Mouse (Mus musculus) ES-E14 (cell line): ENCODE results near the gene Ikzf5. TPM values are rescaled to one million over a fixed set of nuclear protein-coding genes. Genes with fewer than 3 reads are reported as not detected.

ENCODE experiments used
- DNase-seq: peaks from one replicate; pipeline ENCODE4 v3.0.0-alpha.2; 2013; ENCODE audit warnings: low read depth, low spot score
- H3K27ac ChIP-seq: 2 replicates; pipeline ENCODE4 v1.5.1; 2012; ENCODE audit warnings: low read depth, mild to moderate bottlenecking, low read length, moderate library complexity, mixed read lengths; ENCODE audit not compliant: poor library complexity, insufficient read depth, severe bottlenecking
- H3K36me3 ChIP-seq: 2 replicates; pipeline ENCODE4 v1.6.1; 2012; ENCODE audit warnings: mild to moderate bottlenecking, low read length, moderate library complexity, mixed read lengths; ENCODE audit not compliant: control insufficient read depth, poor library complexity, insufficient read depth, severe bottlenecking
- H3K4me1 ChIP-seq, 2 experiments: fragments of 150-350 bp in 1 of 2; sonication (generic) in 1 of 2; 2 replicates each; pipeline ENCODE4 v1.6.1; 2012; ENCODE audit warnings: low read length in 2 of 2, mild to moderate bottlenecking in 1 of 2, mixed read lengths in 1 of 2; ENCODE audit not compliant: control insufficient read depth in 2 of 2, insufficient read depth in 2 of 2, poor library complexity in 1 of 2
- H3K4me3 ChIP-seq, 2 experiments: fragments of 150-350 bp in 1 of 2; sonication (generic) in 1 of 2; 2 replicates each; pipeline ENCODE4 v1.5.1; 2012; ENCODE audit warnings: low read length in 2 of 2, low read depth in 1 of 2, mild to moderate bottlenecking in 1 of 2, mixed read lengths in 1 of 2; ENCODE audit not compliant: insufficient read depth in 1 of 2, poor library complexity in 1 of 2, severe bottlenecking in 1 of 2
- H3K9ac ChIP-seq: 2 replicates; pipeline ENCODE4 v1.6.1; 2012; ENCODE audit warnings: low read depth, mild to moderate bottlenecking, low read length, mixed read lengths; ENCODE audit not compliant: poor library complexity, insufficient read depth, severe bottlenecking
- H3K9me3 ChIP-seq: fragments of 150-350 bp; sonication (generic); 2 replicates; pipeline ENCODE4 v1.6.1; 2012; ENCODE audit warnings: low read depth, mild to moderate bottlenecking, low read length; ENCODE audit not compliant: control insufficient read depth, insufficient read depth
- CHD2 ChIP-seq: IDR thresholded peaks from 2 replicates; pipeline ENCODE4 v1.6.1; 2014; ENCODE audit warnings: mild to moderate bottlenecking, low read depth, low read length, inconsistent platforms
- HCFC1 ChIP-seq: IDR thresholded peaks from 2 replicates; pipeline ENCODE4 v1.6.1; 2012; ENCODE audit warnings: low read length, inconsistent platforms, borderline replicate concordance; ENCODE audit not compliant: insufficient read depth
- MAFK ChIP-seq: IDR thresholded peaks from 2 replicates; pipeline ENCODE4 v1.6.1; 2014; ENCODE audit warnings: mild to moderate bottlenecking, low read depth, low read length, inconsistent platforms; ENCODE audit not compliant: insufficient read depth
- ZC3H11A ChIP-seq: IDR thresholded peaks from 2 replicates; pipeline ENCODE4 v1.6.1; 2012; ENCODE audit warnings: low read depth, mild to moderate bottlenecking, inconsistent platforms, low read length, borderline replicate concordance
- ZNF384 ChIP-seq: IDR thresholded peaks from 2 replicates; pipeline ENCODE4 v1.6.1; 2012; ENCODE audit warnings: low read depth, low read length, inconsistent platforms
- in situ Hi-C, 2 experiments: fragments of 600-800 bp; cut with MboI; formaldehyde crosslinking; loops; one replicate each; pipeline ENCODE4 v1.15.1; 2025; ENCODE audit warnings: low sequenced_read_pairs in 2 of 2, inconsistent platforms in 1 of 2; ENCODE audit not compliant: unreplicated experiment in 2 of 2
- total RNA-seq: library from RNA; depleted of rRNA; stranded (reverse); fragments of 300-350 nt; gene quantifications from 2 replicates; pipeline ENCODE4 v1.2.3, GENCODE M21; 2012; rRNA removed

Gene Ikzf5
- total RNA-seq, 1 experiment, result 9.1 TPM

GRCm38 (mm10) chr7:131362615-131363300 lies 47.6 kb downstream of the Ikzf5 start, which contains the start of gene 2310057M21Rik:
Gene 2310057M21Rik, minus strand, starts transcription at chr7:131362759.
- peaks cover 8% of the 10 kb centered on the region for H3K36me3 ChIP-seq

GRCm38 (mm10) chr7:131362269-131362614 lies 48.1 kb downstream of the Ikzf5 start:
- DNase-seq, result no peak
- H3K9me3 ChIP-seq, result no peaks in the 10 kb centered on the region
- 0 out of 2 replicates have a peak overlapping the region, but pooled peaks have one; percentile 45 for H3K27ac ChIP-seq
- peaks cover 2 to 9% of the 10 kb centered on the region in 2 experiments; a peak in 2 of 4 replicates for H3K4me1 ChIP-seq
- peaks cover 11% of the 10 kb centered on the region for H3K36me3 ChIP-seq
- peak overlapping the region; percentile 75 to 92 for H3K4me3 ChIP-seq
- in situ Hi-C loops, result no loop called here
- peak overlapping the region; percentile 96 for H3K9ac ChIP-seq
- TF ChIP-seq HCFC1 (no peak), MAFK (no peak), ZNF384 (no peak), CHD2 (no peak), ZC3H11A (no peak)

More at GRCm38 (mm10) chr7:131362615-131363300, 47.6 kb downstream of the Ikzf5 start, which contains the start of gene 2310057M21Rik:
- Histone ChIP-seq H3K4me1 (peaks cover 2 to 9% of the 10 kb centered on the region in 2 experiments; a peak in 2 of 4 replicates), H3K9me3 (no peaks in the 10 kb centered on the region), H3K4me3 (peak within 1 kb of the TSS; percentile 75 to 92), H3K9ac (peak within 1 kb of the TSS; percentile 96), H3K27ac (peak within 1 kb of the TSS; percentile 64)
- DNase-seq, result peak; percentile 99
- in situ Hi-C loops, result no loop called here
- TF ChIP-seq HCFC1, result peak; percentile 81
- no peak for TF ChIP-seq ZNF384
- no peak for TF ChIP-seq ZC3H11A
- TF ChIP-seq CHD2, result no peak
- TF ChIP-seq MAFK, result no peak

DNA sequence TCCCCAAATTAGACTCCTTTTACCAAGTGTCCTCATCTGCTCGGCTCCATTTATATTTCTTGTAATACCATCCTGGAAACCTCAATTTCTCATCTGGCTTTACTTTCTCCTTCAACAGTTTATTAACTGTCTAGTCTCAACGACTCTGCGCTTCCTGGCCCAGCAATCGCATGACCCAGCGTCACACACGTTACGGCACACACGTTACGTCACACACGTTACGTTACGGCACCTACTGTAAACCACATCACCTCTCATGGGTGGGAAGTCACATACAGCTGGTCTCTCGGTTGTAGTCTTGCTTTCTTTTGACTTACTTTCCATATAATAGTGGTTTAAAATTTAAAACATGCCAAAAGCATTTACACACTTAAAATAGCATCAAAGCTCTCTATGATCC lies 54.2 kb downstream of the Ikzf5 start:
- Histone ChIP-seq H3K36me3 (peaks cover 23% of the 10 kb centered on the region), H3K9ac (no peak overlapping the region), H3K4me1 (no peaks in the 10 kb centered on the region), H3K9me3 (no peaks in the 10 kb centered on the region), H3K4me3 (no peak overlapping the region), H3K27ac (no peak overlapping the region)
- no peak for DNase-seq
- TF ChIP-seq ZNF384 (no peak), HCFC1 (no peak), ZC3H11A (no peak), MAFK (no peak), CHD2 (no peak)
- in situ Hi-C loops, result no loop called here

- Histone ChIP-seq H3K4me3 (no peak overlapping the region), H3K9ac (no peak overlapping the region), H3K36me3 (peaks cover 23% of the 10 kb centered on the region), H3K4me1 (peaks cover 0 to 2% of the 10 kb centered on the region in 2 experiments; a peak in 1 of 4 replicates), H3K9me3 (no peaks in the 10 kb centered on the region), H3K27ac (no peak overlapping the region)
- in situ Hi-C loops, result no loop called here
- DNase-seq, result no peak
- TF ChIP-seq ZNF384 (no peak), CHD2 (no peak), MAFK (no peak), HCFC1 (no peak), ZC3H11A (no peak)
Measured at GRCm38 (mm10) chr7:131345856-131346541, 64.3 kb downstream of the Ikzf5 start.

Other genes with a start within 250 kb of the Ikzf5 start
- 0.04 and 0.05 TPM in 2 replicates for gene 5430419D17Rik, start 236.1 kb downstream of the Ikzf5 start, total RNA-seq
- 0.16 and 0.71 TPM in 2 replicates for gene Cuzd1, start 88.2 kb downstream of the Ikzf5 start, total RNA-seq
- gene Fam24b, start 81.0 kb downstream of the Ikzf5 start, total RNA-seq, result not detected in 2 replicates
- not detected in 2 replicates for gene Fam24a, start 76.7 kb downstream of the Ikzf5 start, total RNA-seq
- 14.3 and 23.1 TPM in 2 replicates for gene 2310057M21Rik, start 47.8 kb downstream of the Ikzf5 start, total RNA-seq
- 44.5 and 50.6 TPM in 2 replicates for gene Pstk, start 39.4 kb downstream of the Ikzf5 start, total RNA-seq
- gene Acadsb, start 80 bp upstream of the Ikzf5 start, total RNA-seq, result 11.8 and 22.4 TPM in 2 replicates
- not detected in 2 replicates for gene Hmx3, start 132.3 kb upstream of the Ikzf5 start, total RNA-seq
- gene Hmx2, start 138.3 kb upstream of the Ikzf5 start, total RNA-seq, result 0.18 and 0.21 TPM in 2 replicates
- gene Bub3, start 149.7 kb upstream of the Ikzf5 start, total RNA-seq, result 127 and 131 TPM in 2 replicates